Mouse (Mus musculus) mesoderm, embryonic 11.5 days (tissue): Measurements from ENCODE around the gene Fbxo2.
A peak's percentile ranks its signal among the peaks of the same experiment; 100 is the strongest.
"Not testable (repeated sequence)": the region's sequence is repeated elsewhere in the genome, so short reads cannot be mapped to it uniquely, and the experiment has no call there.

Experiments
- DNase-seq: peaks from one replicate; pipeline ENCODE4 v3.0.0-alpha.2; 2012; ENCODE audit warnings: low read depth, low spot score

Gene Fbxo2

GRCm38 (mm10) chr4:148160436-148161390 lies at the start of gene Fbxo2, which contains the start of gene Fbxo44:
Gene Fbxo2, plus strand, starts transcription at chr4:148160621.
Gene Fbxo44, minus strand, starts transcription at chr4:148160482.
- DNase-seq, result no peak

DNA sequence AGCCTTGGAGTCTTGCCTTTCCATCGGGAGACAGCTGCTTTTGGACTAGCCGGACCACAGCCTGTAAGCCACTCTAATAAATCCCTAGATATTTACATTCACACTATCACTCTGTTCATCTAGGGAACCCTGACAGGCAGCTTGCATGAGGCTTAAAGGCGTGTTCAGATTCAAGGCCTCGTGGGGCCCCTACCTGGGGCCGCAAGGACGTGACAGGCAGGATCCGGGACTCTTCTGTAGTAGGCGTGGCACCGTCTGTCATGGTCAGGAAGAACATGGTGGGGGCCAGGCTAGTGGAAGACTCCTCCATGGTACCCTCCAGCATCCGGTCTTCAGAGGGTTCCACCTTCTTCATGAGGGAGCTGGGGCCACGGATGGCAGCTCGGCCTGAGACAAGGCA lies 47.9 kb upstream of the Fbxo2 start:
- DNase-seq, result no peak

GRCm38 (mm10) chr4:148114758-148115391 lies 45.5 kb upstream of the Fbxo2 start:
- DNase-seq, result peak; percentile 91

GRCm38 (mm10) chr4:148115467-148115866 lies 45.0 kb upstream of the Fbxo2 start:
- DNase-seq, result peak; percentile 57

DNA sequence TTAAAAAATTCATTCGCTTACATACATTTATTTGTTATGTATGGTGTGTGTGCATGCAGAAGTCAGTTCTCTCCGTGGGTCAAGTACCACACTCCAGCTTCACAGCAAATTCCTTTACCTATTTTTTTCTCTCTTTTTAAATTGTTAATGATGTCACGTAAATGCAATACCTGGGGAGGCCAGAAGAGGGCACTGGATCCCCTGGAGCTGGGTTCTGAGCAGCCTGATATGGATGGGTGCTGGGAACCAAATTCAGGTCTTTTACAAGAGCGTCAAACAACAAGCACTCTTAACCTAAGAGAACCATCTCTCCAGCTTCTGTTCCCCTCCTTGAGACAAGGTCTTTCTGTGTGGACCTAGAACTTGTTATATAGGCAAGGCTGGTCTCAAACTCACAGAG lies 43.8 kb upstream of the Fbxo2 start:
- DNase-seq, result no peak

GRCm38 (mm10) chr4:148117392-148117791 lies 43.0 kb upstream of the Fbxo2 start:
- no peak for DNase-seq

DNA sequence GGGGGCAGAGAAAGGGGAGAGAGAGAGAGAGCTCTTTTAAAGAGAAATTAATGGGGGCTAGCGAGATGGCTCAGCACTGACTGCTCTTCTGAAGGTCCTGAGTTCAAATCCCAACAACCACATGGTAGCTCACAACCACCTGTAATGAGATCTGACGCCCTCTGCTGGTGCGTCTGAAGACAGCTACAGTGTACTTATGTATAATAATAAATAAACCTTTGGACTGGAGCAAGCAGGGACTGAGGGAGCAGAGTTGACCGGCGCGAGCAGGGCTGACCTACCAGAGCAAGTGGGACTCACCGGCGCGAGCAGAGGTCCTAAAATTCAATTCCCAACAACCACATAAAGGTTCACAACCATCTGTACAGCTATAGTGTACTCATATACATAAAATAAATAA lies 40.8 kb upstream of the Fbxo2 start:
- DNase-seq, result not testable (repeated sequence)

- DNase-seq, result no peak
Observed at GRCm38 (mm10) chr4:148120555-148120954, 39.9 kb upstream of the Fbxo2 start.

DNA sequence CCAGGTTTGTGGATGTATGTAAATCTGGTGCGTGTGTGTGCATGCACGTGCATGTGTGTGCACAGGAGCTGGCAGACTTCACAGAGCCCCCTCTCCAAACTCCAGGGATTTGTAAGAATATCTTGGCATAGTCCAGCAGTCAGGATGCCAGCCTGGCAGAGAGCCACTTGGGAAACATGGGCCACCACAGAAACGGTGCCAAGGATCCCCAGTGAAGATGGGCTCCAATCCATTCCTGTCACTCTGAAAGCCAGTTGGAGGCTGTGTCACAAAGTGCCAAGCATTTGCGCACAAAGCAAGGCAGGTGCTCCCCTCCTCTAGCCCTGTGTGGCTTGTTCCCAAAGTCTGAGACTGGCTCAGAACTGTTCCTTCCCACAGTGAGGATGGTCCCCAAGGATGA lies 39.1 kb upstream of the Fbxo2 start:
- no peak for DNase-seq

DNA sequence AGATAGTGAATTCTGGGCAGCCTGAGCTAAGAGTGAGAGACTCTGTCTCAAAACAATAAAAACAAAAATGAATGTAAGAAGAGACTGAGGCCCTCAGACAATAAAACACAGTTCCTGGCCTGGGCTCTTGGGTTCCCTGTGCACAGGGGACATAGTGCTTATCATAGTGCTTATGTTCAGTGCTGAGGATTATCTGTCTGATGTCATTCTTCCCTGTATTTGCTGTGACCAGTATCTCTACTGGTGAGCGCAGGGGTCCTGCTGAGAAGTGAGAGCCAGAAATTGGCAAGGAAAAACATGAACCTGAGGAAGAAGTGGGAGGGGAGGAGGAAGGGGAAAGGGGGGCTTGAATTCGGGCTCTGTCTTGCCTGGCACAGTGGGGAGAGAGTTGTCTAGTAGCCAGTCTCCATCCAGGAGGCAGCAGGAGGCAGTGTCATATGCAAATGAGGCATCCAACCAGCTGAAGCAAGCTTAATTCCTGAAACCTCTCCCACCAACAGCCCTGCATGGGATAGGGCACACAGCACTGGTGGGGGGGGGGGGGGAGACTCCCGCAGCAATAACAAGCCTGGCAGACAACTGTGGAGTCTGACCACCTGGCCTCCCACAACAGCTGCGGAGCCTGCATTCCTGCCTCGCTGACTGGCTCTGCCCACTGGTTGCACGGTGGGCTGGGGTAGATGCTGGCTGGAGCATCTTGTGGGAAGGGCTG lies 38.3 kb upstream of the Fbxo2 start:
- DNase-seq, result peak; percentile 67

GRCm38 (mm10) chr4:148122694-148123066 lies 37.7 kb upstream of the Fbxo2 start:
- no peak for DNase-seq

DNA sequence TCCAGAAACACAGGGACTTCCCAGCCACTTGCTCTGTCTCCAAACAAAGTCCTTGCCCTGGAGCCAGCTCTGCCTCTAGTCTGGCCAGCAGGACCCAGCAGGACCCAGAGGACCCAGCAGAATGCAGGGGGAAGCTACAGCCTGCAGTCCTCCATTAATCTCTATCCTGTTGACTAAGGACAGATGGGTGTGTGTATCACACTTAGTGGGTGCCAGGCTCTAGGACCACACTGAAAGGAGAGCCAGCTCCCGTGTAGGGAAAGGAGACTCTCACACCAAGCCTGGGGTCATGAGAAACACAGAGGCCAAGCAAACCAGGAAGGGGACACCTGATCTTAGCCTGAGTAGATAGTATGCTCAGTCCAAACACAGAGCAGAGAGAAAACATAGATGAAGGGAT lies 32.2 kb upstream of the Fbxo2 start:
- DNase-seq, result no peak

DNA sequence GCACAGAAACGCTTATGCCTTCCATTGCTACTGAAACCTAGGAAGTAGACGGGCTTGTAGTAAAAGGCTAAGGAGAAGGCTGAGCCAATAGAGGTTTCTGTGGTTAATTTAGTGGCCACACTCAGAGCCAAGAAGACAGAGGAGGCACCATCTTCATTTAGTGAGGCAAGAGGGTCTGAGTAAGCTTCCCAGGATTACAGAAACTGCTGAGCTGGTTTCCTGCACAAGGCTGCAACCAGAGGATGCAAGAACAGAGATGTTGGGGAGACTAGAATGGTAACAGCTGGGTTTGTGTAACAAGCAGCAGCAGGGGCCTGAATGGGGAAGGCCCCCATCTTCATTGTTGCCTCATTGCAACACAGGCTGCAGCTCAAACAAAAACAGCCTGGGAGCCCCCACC lies 31.7 kb upstream of the Fbxo2 start:
- DNase-seq, result no peak

DNA sequence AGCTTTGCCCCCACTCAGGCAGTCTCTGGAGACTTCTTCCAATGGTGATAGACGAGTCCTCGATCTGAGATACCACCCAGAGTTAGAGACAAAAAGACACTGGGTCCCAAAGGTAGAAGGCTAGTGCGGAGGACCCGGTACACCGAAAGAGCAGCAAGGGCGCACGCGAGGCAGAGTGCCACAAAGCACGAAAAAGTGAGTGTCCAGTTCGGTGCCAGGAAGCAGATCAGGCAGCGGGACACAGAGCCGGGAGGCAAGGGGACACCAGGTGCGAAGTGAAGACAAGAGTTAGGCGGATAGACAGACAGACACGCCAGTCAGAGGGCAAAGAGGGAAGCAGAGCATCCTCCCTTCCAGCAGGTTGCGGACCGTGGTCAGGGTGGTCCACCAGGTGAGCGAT lies 30.3 kb upstream of the Fbxo2 start, which contains the start of gene Mad2l2:
Gene Mad2l2, plus strand, starts transcription at position 252 of the 400 bp plus-strand sequence.
- no peak for DNase-seq

DNA sequence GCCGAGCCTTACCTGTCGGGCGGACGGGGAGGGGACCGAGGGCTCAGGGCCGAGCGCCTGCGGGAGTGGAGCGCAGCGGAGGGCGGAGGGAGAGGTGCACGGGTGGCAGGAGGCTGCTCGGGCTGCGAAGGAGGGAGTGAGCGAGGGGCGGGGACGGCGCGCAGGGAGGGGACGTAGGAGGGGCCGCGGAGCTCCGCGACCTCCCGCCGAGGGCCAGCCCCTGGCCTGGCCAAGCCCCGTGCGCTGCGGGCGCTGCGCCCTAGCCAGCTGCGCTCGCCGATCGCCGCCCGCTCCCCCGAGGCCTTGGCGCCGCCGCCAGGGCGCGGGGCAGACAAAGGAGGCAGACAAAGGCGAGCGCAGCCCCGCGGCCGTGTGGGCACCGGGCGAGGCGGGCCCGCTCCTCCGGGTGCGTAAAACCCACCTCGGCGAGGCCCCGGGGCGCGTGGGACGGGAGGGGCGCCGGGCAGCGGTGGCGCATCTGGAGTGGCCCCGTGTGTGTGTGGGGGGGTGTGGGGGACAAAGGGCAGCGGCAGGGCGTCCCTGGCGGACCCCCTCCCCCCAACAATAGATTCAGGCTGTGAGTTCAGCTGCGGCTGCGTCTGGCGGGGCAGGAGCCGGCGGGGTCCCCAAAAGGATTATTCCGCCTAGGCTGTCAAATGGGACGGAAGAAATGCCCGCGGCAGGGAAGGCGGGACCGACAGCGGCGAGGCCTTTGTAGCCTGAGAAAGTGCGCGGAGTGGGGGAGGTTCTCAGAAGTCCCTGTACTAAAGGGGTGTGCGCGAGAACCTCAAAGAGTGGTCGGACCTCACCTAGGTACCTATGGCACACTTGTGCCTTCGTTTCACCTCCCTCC lies 29.6 kb upstream of the Fbxo2 start, which contains the start of gene Draxin:
Gene Draxin, minus strand, starts transcription at position 138 of the 853 bp plus-strand sequence.
- DNase-seq, result peak; percentile 86

DNA sequence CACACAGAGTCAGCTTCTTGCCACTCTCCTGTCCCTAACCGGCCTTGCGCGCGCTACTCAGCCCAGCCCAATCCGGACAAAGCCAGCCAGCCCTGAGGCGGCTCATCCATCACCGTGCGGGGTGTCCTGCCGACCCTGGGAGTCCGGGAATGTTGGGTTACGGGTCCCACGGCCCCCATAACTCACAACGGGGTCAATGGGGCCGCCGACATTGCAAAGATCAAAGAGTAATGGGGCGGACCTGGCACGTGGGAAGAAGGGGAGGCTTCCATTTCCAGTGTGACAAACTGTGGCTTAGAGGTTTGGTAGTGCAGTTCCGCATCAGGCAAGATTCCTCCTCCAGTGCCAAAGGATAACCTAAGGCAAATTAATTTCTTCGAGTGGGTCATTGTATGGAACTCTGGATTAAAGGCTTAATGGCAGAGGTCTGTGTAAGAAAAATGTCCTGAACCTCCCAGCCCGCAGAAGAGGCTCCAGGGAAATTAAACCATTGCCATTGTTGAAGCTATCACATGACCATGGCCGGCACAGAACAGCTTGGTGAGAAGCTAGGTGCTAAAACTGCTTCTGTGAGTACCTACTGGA lies 28.8 kb upstream of the Fbxo2 start:
- DNase-seq, result peak; percentile 93

DNA sequence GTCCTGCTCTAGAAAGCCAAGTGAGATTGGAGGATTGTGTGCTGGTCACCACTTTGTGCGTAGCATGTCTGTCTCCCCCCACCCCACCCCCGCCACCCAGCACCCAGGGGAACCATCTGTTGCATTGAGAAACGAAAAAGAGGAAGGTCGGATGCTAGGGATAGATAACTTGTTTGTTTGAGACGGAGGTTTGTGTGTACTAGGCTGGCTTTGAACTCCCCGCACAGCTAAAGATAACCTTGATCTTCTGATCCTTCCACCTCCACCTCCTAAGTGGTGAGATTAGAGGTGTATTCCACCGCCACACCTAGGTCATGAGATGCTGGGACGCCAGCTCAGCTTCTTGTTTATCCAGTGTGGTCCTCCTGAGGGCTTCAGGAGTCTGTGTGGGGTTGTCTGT lies 25.4 kb upstream of the Fbxo2 start:
- no peak for DNase-seq

DNA sequence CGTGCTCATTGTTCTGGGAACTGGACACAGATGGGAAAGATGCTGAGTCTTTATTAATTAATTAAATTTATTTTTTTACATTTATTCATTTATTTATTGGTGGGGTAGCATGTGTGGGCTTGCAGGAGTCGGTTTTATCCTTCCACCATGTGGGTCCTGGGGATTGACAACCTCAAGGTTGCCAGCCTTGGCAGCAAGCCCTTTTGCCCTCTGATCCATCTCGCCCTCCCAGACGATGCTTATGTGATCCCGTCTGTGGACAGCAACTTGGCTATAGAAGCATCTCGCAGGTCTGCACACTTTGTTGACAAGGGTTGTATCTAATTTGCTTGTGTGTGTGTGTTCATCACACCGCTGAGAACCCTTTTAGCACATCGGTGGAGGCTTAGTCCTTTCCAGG lies 22.9 kb upstream of the Fbxo2 start:
- DNase-seq, result no peak

- DNase-seq, result no peak
Observed at GRCm38 (mm10) chr4:148139767-148140097, 20.7 kb upstream of the Fbxo2 start.

DNA sequence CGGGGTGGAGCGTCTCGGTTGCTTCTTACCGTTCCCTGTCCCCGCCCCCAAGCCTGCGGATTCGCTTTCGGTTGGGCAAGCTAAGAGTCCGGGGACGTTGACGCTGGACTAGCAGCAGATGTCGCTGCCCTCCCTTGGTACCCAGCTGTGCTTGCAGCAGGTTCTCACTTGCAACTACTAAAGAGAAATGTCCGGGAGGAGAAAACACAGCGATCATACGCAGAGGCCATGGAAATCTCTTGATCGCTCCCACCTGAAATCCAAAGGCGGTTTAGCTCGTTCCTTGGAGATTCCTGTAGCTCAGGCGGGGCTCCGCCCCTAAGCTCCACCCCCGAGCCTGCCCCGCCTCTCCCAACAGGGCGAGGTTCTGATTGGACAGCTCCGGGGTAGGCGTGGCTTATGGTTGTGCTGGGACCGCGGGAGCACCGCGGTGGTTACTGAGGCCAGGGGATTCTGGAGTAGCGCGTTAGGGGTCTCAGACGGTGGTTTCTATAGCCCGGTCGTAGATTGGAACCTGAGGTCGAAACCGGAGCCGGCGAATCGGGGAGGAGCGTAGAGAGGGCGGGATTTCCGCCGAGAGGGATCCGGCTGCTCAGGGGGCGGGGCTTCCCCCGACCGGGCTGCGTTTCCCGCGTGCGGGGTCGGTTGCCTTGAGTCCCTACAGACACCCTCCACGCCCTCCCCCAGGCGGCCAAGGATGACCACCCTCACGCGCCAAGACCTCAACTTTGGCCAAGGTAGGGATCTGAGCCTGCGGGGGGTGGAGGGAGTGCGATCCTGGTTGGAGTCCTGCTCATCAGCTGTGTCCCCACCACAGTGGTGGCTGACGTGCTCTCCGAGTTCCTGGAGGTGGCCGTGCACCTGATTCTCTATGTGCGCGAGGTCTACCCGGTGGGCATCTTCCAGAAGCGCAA lies 20.1 kb upstream of the Fbxo2 start:
- DNase-seq, result peak; percentile 95
